Mouse (Mus musculus) hindbrain, postnatal 0 days (tissue): ENCODE data around the gene Snx19. TPM values are rescaled to one million over a fixed set of nuclear protein-coding genes. Genes with fewer than 3 reads are reported as not detected.

Experiments
- ATAC-seq: fragments of 200-750 bp; cut with Nextera tagmentation; 2 replicates; pipeline ENCODE4 v1.8.0; 2017; ENCODE audit warnings: mild to moderate bottlenecking, moderate TSS enrichment, moderate library complexity
- DNase-seq: peaks from one replicate; pipeline ENCODE4 v3.0.0-alpha.2; 2015; ENCODE audit warnings: low spot score
- H3K27ac ChIP-seq: fragments of 300-500 bp; sonication (generic); 2 replicates; pipeline ENCODE4 v1.5.1; 2014; ENCODE audit warnings: mild to moderate bottlenecking
- H3K27me3 ChIP-seq: fragments of 300-500 bp; sonication (generic); 2 replicates; pipeline ENCODE4 v1.6.1; 2014; ENCODE audit warnings: low read length, mixed read lengths; ENCODE audit not compliant: insufficient read depth
- H3K36me3 ChIP-seq: fragments of 300-500 bp; sonication (generic); 2 replicates; pipeline ENCODE4 v1.6.1; 2014; ENCODE audit warnings: low read length, mixed read lengths; ENCODE audit not compliant: insufficient read depth
- H3K4me1 ChIP-seq: fragments of 300-500 bp; sonication (generic); 2 replicates; pipeline ENCODE4 v1.6.1; 2014; ENCODE audit warnings: antibody characterized with exemption, low read length, mixed read lengths; ENCODE audit not compliant: insufficient read depth
- H3K4me2 ChIP-seq: fragments of 300-500 bp; sonication (generic); 2 replicates; pipeline ENCODE4 v1.6.1; 2014; ENCODE audit warnings: low read depth, mild to moderate bottlenecking, low read length, moderate library complexity, mixed read lengths
- H3K4me3 ChIP-seq: fragments of 300-500 bp; sonication (generic); 2 replicates; pipeline ENCODE4 v1.5.1; 2014; ENCODE audit warnings: low read length
- H3K9ac ChIP-seq: fragments of 300-500 bp; sonication (generic); replicated peaks from 2 replicates; pipeline ENCODE4 v1.6.1; 2014; ENCODE audit warnings: mild to moderate bottlenecking, low read length, moderate library complexity, mixed read lengths
- H3K9me3 ChIP-seq: fragments of 300-500 bp; sonication (generic); 2 replicates; pipeline ENCODE4 v1.6.1; 2016; ENCODE audit warnings: low read length, mixed read lengths
- CTCF ChIP-seq: IDR thresholded peaks from 2 replicates; pipeline ENCODE4 v1.5.1; 2016; ENCODE audit warnings: antibody characterized with exemption, control low read depth, low read depth
- WGBS: fragments of 180-500 bp; shearing (Covaris S2); extraction: QIAGEN DNeasy Blood & Tissue Kit; methylation state at CpG from one replicate; pipeline ENCODE4 v1.1.7; 2014; 5-methylcytosine and 5-hydroxymethylcytosine counted together
- polyA plus RNA-seq: library from polyadenylated mRNA; unstranded; fragments of >200 nt; fragmentation: Nextera tagmentation; extraction: Ambion mirVana; gene quantifications from 2 replicates; pipeline ENCODE4 v1.2.1, GENCODE M21; 2015
- total RNA-seq: library from RNA; depleted of rRNA; stranded (reverse); fragments of >200 nt; gene quantifications from 2 replicates; pipeline ENCODE4 v1.2.3, GENCODE M21; 2014

The Snx19 gene
- total and polyA plus RNA-seq, 2 experiments from 2014 or later, result 18.1 to 30.8 TPM

GRCm38 (mm10) chr9:30508966-30509365, 82.1 kb downstream of the Snx19 start:
- Histone ChIP-seq H3K27ac (no peak overlapping the region), H3K4me1 (no peaks in the 10 kb centered on the region), H3K9me3 (no peaks in the 10 kb centered on the region), H3K36me3 (no peaks in the 10 kb centered on the region), H3K4me3 (no peak overlapping the region), H3K27me3 (no peaks in the 10 kb centered on the region), H3K9ac (no peak overlapping the region), H3K4me2 (no peak overlapping the region)
- DNase-seq (peak; percentile 9), ATAC-seq (no peak)
- WGBS, result 66% methylated on average over 5 of the region's 5 CpGs
- no peak for TF ChIP-seq CTCF

- no peaks in the 10 kb centered on the region for H3K27me3 ChIP-seq
- no peak overlapping the region for H3K9ac ChIP-seq
- TF ChIP-seq CTCF, result no peak
- DNase-seq (no peak), ATAC-seq (no peak)
- no peak overlapping the region for H3K4me2 ChIP-seq
- no peak overlapping the region for H3K4me3 ChIP-seq
- no peaks in the 10 kb centered on the region for H3K36me3 ChIP-seq
- no peaks in the 10 kb centered on the region for H3K9me3 ChIP-seq
- H3K27ac ChIP-seq, result no peak overlapping the region
- H3K4me1 ChIP-seq, result 0 out of 2 replicates have a peak, but pooled peaks cover 3% of the 10 kb centered on the region
Observed at GRCm38 (mm10) chr9:30515953-30516352, 89.0 kb downstream of the Snx19 start.
